Mouse (Mus musculus) midbrain, embryonic 11.5 days (tissue): ENCODE data around the gene Krt39. TPM values are rescaled to one million over a fixed set of nuclear protein-coding genes. Genes with fewer than 3 reads are reported as not detected.

ENCODE experiments used
- polyA plus RNA-seq: library from polyadenylated mRNA; unstranded; fragments of >200 nt; fragmentation: Nextera tagmentation; extraction: Ambion mirVana; gene quantifications from 2 replicates; pipeline ENCODE4 v1.2.1, GENCODE M21; 2014

The Krt39 gene
- polyA plus RNA-seq, 1 experiment from 2014 or later = not detected

Other genes starting within 250 kb of the Krt39 start
- not detected in 2 replicates for gene Krt24, start 236.1 kb downstream of the Krt39 start, polyA plus RNA-seq
- gene Krt25, start 198.4 kb downstream of the Krt39 start, polyA plus RNA-seq = not detected in 2 replicates
- 0.68 and 0.94 TPM in 2 replicates for gene Krt26, start 183.4 kb downstream of the Krt39 start, polyA plus RNA-seq
- not detected in 2 replicates for gene Krt27, start 170.2 kb downstream of the Krt39 start, polyA plus RNA-seq
- 0.26 and 0.61 TPM in 2 replicates for gene Krt28, start 146.4 kb downstream of the Krt39 start, polyA plus RNA-seq
- gene Krt10, start 132.0 kb downstream of the Krt39 start, polyA plus RNA-seq = 31.6 and 38.3 TPM in 2 replicates
- not detected in 2 replicates for gene Krt12, start 99.1 kb downstream of the Krt39 start, polyA plus RNA-seq
- 0.11 and 0.42 TPM in 2 replicates for gene Krt20, start 83.2 kb downstream of the Krt39 start, polyA plus RNA-seq
- 0.14 TPM in 1 of 2 replicates, not detected in the other for gene Krt23, start 28.2 kb downstream of the Krt39 start, polyA plus RNA-seq
- not detected in 2 replicates for gene Krt40, start 21.8 kb upstream of the Krt39 start, polyA plus RNA-seq
- gene Krtap3-3, start 29.5 kb upstream of the Krt39 start, polyA plus RNA-seq = not detected in 2 replicates
- gene Krtap3-2, start 35.5 kb upstream of the Krt39 start, polyA plus RNA-seq = not detected in 2 replicates
- gene Gm11939, start 38.1 kb upstream of the Krt39 start, polyA plus RNA-seq = not detected in 2 replicates
- not detected in 2 replicates for gene Krtap3-1, start 45.3 kb upstream of the Krt39 start, polyA plus RNA-seq
- gene Krtap1-5, start 59.7 kb upstream of the Krt39 start, polyA plus RNA-seq = not detected in 2 replicates
- not detected in 2 replicates for gene Krtap1-4, start 62.3 kb upstream of the Krt39 start, polyA plus RNA-seq
- not detected in 2 replicates for gene Krtap1-3, start 70.0 kb upstream of the Krt39 start, polyA plus RNA-seq
- gene Krtap9-3, start 76.8 kb upstream of the Krt39 start, polyA plus RNA-seq = not detected in 2 replicates
- not detected in 2 replicates for gene Gm11938, start 82.0 kb upstream of the Krt39 start, polyA plus RNA-seq
- gene Gm11937, start 88.9 kb upstream of the Krt39 start, polyA plus RNA-seq = not detected in 2 replicates
- not detected in 2 replicates for gene Krtap2-4, start 93.5 kb upstream of the Krt39 start, polyA plus RNA-seq
- gene Gm11562, start 99.1 kb upstream of the Krt39 start, polyA plus RNA-seq = not detected in 2 replicates
- gene Krtap4-1, start 106.9 kb upstream of the Krt39 start, polyA plus RNA-seq = not detected in 2 replicates
- not detected in 2 replicates for gene Krtap4-2, start 113.7 kb upstream of the Krt39 start, polyA plus RNA-seq
- not detected in 2 replicates for gene Krtap4-7, start 122.8 kb upstream of the Krt39 start, polyA plus RNA-seq
- gene Gm11555, start 128.9 kb upstream of the Krt39 start, polyA plus RNA-seq = not detected in 2 replicates
- gene Gm11563, start 137.6 kb upstream of the Krt39 start, polyA plus RNA-seq = not detected in 2 replicates
- not detected in 2 replicates for gene Krtap4-6, start 144.6 kb upstream of the Krt39 start, polyA plus RNA-seq
- gene Gm14190, start 169.4 kb upstream of the Krt39 start, polyA plus RNA-seq = not detected in 2 replicates
- gene Gm14180, start 213.0 kb upstream of the Krt39 start, polyA plus RNA-seq = not detected in 2 replicates